In the genomic region with DNA sequence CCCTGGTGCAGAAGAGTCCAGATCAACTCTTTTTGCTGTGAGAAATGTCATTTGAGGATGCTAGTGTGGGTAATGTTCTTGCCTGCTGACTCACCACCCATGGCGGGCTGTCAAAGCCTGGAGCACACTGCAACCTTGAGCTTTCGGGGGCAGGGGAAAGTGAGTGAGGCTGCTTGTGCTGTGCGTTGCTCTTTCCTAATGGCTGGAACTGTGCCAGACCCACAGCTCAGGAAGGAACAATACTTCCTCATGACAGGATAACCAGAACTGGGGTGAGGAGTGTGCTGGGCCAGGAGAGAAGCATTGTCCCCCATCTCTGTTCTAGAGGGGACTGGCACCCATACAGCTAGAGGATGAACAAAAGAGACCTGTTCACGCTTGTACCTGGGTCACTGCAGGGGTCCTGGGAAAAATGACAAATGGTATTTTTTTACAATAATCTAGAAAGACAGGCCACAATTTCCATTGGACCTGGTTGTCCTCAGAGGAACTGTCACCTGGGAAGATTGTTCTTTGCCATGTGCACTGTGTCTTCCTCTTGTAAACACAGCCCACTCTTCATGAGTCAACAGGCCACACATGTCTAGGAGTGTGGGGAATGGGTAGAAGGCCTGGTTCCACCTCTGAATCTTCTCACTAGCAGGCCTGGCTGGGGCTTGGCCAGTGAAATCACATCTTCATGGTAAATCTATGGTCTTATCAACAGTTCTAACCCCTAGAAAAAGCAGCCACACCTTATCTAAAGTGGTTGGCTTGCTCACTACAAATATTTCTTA, we compare ENCODE assay signal across 8 mouse cellular contexts.
DNase-seq lines count a peak whose midpoint lies in the region; ATAC-seq and TF ChIP-seq lines count a peak whose summit lies in the region.

No protein-coding gene starts in this region.

- 21% methylated on average over 4 of the region's 4 CpGs for WGBS in forebrain, postnatal 0 days
- WGBS in heart, postnatal 0 days: 27% methylated on average over 4 of the region's 4 CpGs
- 26% methylated on average over 4 of the region's 4 CpGs for WGBS in liver, postnatal 0 days (ENCODE audit: insufficient replicate concordance)
- 22% methylated on average over 4 of the region's 4 CpGs for WGBS in olfactory bulb, adult 2 months

- peak; percentile 66 for ATAC-seq in forebrain, postnatal 0 days
- peak; percentile 84 for ATAC-seq in heart, postnatal 0 days (ENCODE audit: insufficient read depth, low read depth)
- ATAC-seq in liver, postnatal 0 days: peak; percentile 86
- no peak for ATAC-seq in activated CD4-positive, CD25-positive, alpha-beta regulatory T cell, adult 4 months

- no peaks in the 10 kb centered on the region for H3K36me3 ChIP-seq in forebrain, postnatal 0 days (ENCODE audit: insufficient read depth)
- H3K36me3 ChIP-seq in heart, postnatal 0 days (replicated peaks; ENCODE audit: control insufficient read depth, insufficient read depth, low read length): no peaks in the 10 kb centered on the region
- H3K36me3 ChIP-seq in liver, postnatal 0 days (replicated peaks; ENCODE audit: insufficient read depth, low read length): no peaks in the 10 kb centered on the region

- H3K9me3 ChIP-seq in forebrain, postnatal 0 days (ENCODE audit: low read length): no peaks in the 10 kb centered on the region
- H3K9me3 ChIP-seq in heart, postnatal 0 days (replicated peaks; ENCODE audit: control insufficient read depth, low read length): no peaks in the 10 kb centered on the region
- H3K9me3 ChIP-seq in liver, postnatal 0 days (ENCODE audit: low read length): no peaks in the 10 kb centered on the region

- TF ChIP-seq EP300 in heart, postnatal 0 days (IDR thresholded peaks at IDR 0.05; ENCODE audit: low read depth): no peak
- TF ChIP-seq EP300 in liver, postnatal 0 days (IDR thresholded peaks at IDR 0.05; ENCODE audit: low read depth): no peak

- no peak for TF ChIP-seq CTCF in forebrain, postnatal 0 days (IDR thresholded peaks at IDR 0.05; ENCODE audit: low read depth)
- no peak for TF ChIP-seq CTCF in heart, postnatal 0 days (IDR thresholded peaks at IDR 0.05; ENCODE audit: low read depth)
- no peak for TF ChIP-seq CTCF in liver, postnatal 0 days (IDR thresholded peaks at IDR 0.05; ENCODE audit: low read depth)
- no peak for TF ChIP-seq CTCF in olfactory bulb, adult 2 months (IDR thresholded peaks at IDR 0.05; ENCODE audit: insufficient read depth, low read depth, low read length)

- H3K4me3 ChIP-seq in forebrain, postnatal 0 days (ENCODE audit: low read depth, low read length): no peak overlapping the region
- H3K4me3 ChIP-seq in heart, postnatal 0 days (ENCODE audit: low read depth, low read length): no peak overlapping the region
- H3K4me3 ChIP-seq in liver, postnatal 0 days (ENCODE audit: low read depth, low read length): no peak overlapping the region
- no peak overlapping the region for H3K4me3 ChIP-seq in olfactory bulb, adult 2 months (ENCODE audit: insufficient read depth, low read depth, low read length)

- no peak overlapping the region for H3K4me2 ChIP-seq in forebrain, postnatal 0 days (ENCODE audit: low read depth)
- H3K4me2 ChIP-seq in heart, postnatal 0 days (ENCODE audit: low read depth, low read length): no peak overlapping the region
- no peak overlapping the region for H3K4me2 ChIP-seq in liver, postnatal 0 days (ENCODE audit: low read depth, low read length)

- peak; percentile 93 for DNase-seq in Muller cell, postnatal 12 days (ENCODE audit: inconsistent ontology term)
- DNase-seq in brain, adult 2 months (ENCODE audit: low read depth, low spot score): peak; percentile 91
- DNase-seq in forebrain, postnatal 0 days: peak; percentile 24
- peak; percentile 75 for DNase-seq in heart, postnatal 0 days (ENCODE audit: low spot score)
- peak; percentile 15 to 52 for DNase-seq in kidney, postnatal 36 days
- DNase-seq in liver, postnatal 0 days: peak; percentile 66

- no peak overlapping the region for H3K27ac ChIP-seq in forebrain, postnatal 0 days (ENCODE audit: low read depth, low read length)
- no peak overlapping the region for H3K27ac ChIP-seq in heart, postnatal 0 days (ENCODE audit: low read depth)
- no peak overlapping the region; the same call in 1 of the 2 replicates for H3K27ac ChIP-seq in liver, postnatal 0 days (ENCODE audit: low read depth)
- H3K27ac ChIP-seq in olfactory bulb, adult 2 months (ENCODE audit: insufficient read depth, low read depth, low read length): peak overlapping the region; percentile 43

- no peak overlapping the region for H3K9ac ChIP-seq in forebrain, postnatal 0 days
- H3K9ac ChIP-seq in heart, postnatal 0 days (replicated peaks; ENCODE audit: low read depth, low read length): no peak overlapping the region
- H3K9ac ChIP-seq in liver, postnatal 0 days (replicated peaks): no peak overlapping the region

- TF ChIP-seq POLR2A in olfactory bulb, adult 2 months (IDR thresholded peaks at IDR 0.05; ENCODE audit: insufficient read depth, low read depth, low read length): no peak

- H3K4me1 ChIP-seq in forebrain, postnatal 0 days (ENCODE audit: insufficient read depth): no peaks in the 10 kb centered on the region
- peaks cover 12% of the 10 kb centered on the region; the same call in 1 of the 2 replicates for H3K4me1 ChIP-seq in heart, postnatal 0 days (ENCODE audit: control insufficient read depth, insufficient read depth)
- H3K4me1 ChIP-seq in liver, postnatal 0 days (ENCODE audit: insufficient read depth): peaks cover 7% of the 10 kb centered on the region; the same call in 1 of the 2 replicates
- H3K4me1 ChIP-seq in olfactory bulb, adult 2 months (ENCODE audit: control insufficient read depth, insufficient read depth, low read length): peaks cover 7% of the 10 kb centered on the region; the same call in 1 of the 2 replicates

- no peaks in the 10 kb centered on the region for H3K27me3 ChIP-seq in forebrain, postnatal 0 days (ENCODE audit: insufficient read depth, low read length)
- no peaks in the 10 kb centered on the region for H3K27me3 ChIP-seq in heart, postnatal 0 days (ENCODE audit: control insufficient read depth, insufficient read depth, low read length)
- no peaks in the 10 kb centered on the region for H3K27me3 ChIP-seq in liver, postnatal 0 days (ENCODE audit: insufficient read depth, low read length)

Comparison
In these comparisons a context has a peak if more than half of its experiments do, and no peak if none do; other contexts are left out.
1. DNase-seq: peak in every context shown above with its lines; median percentile 93 in Muller cell, postnatal 12 days; 91 in brain, adult 2 months; 75 in heart, postnatal 0 days; 66 in liver, postnatal 0 days; 34 in kidney, postnatal 36 days; 24 in forebrain, postnatal 0 days.